Mouse (Mus musculus) lung, postnatal 0 days (tissue): ENCODE measurements at regions not wholly inside any gene's neighbourhood (a gene's known extent, or its start where the extent isn't known, plus 50 kb on each side); places are given as distances from the start of the nearest gene placed in this dataset.
A peak's percentile ranks its signal among the peaks of the same experiment; 100 is the strongest.

ENCODE experiments used
- ATAC-seq: fragments of 200-750 bp; cut with Nextera tagmentation; 2 replicates; pipeline ENCODE4 v1.8.0; 2017; ENCODE audit warnings: moderate library complexity
- DNase-seq: peaks from one replicate; pipeline ENCODE4 v3.0.0-alpha.2; 2016; ENCODE audit warnings: low spot score
- H3K27ac ChIP-seq: fragments of 300-500 bp; sonication (generic); 2 replicates; pipeline ENCODE4 v1.5.1; 2014; ENCODE audit warnings: antibody characterized with exemption, mild to moderate bottlenecking, low read length, mixed read lengths
- H3K27me3 ChIP-seq: fragments of 300-500 bp; sonication (generic); replicated peaks from 2 replicates; pipeline ENCODE4 v1.6.1; 2014; ENCODE audit warnings: low read length, mixed read lengths; ENCODE audit not compliant: insufficient read depth
- H3K36me3 ChIP-seq: fragments of 300-500 bp; sonication (generic); 2 replicates; pipeline ENCODE4 v1.6.1; 2014; ENCODE audit warnings: low read length, mixed read lengths; ENCODE audit not compliant: insufficient read depth
- H3K4me1 ChIP-seq: fragments of 300-500 bp; sonication (generic); 2 replicates; pipeline ENCODE4 v1.6.1; 2014; ENCODE audit warnings: antibody characterized with exemption, low read depth, low read length, mixed read lengths; ENCODE audit not compliant: insufficient read depth
- H3K4me2 ChIP-seq: fragments of 300-500 bp; sonication (generic); replicated peaks from 2 replicates; pipeline ENCODE4 v1.6.1; 2014; ENCODE audit warnings: low read depth, mild to moderate bottlenecking, low read length, moderate library complexity, mixed read lengths
- H3K4me3 ChIP-seq: fragments of 300-500 bp; sonication (generic); 2 replicates; pipeline ENCODE4 v1.5.1; 2014; ENCODE audit warnings: low read depth, low read length
- H3K9ac ChIP-seq: fragments of 300-500 bp; sonication (generic); replicated peaks from 2 replicates; pipeline ENCODE4 v1.6.1; 2014; ENCODE audit warnings: low read depth, mild to moderate bottlenecking
- H3K9me3 ChIP-seq: fragments of 300-500 bp; sonication (generic); 2 replicates; pipeline ENCODE4 v1.6.1; 2016; ENCODE audit warnings: low read length, mixed read lengths
- CTCF ChIP-seq: IDR thresholded peaks from 2 replicates; pipeline ENCODE4 v1.5.1; 2016; ENCODE audit warnings: antibody characterized with exemption, mild to moderate bottlenecking
- EP300 ChIP-seq: IDR thresholded peaks from 2 replicates; pipeline ENCODE4 v1.6.1; 2016; ENCODE audit warnings: antibody characterized with exemption, mild to moderate bottlenecking, control low read depth
- WGBS: fragments of 180-500 bp; shearing (Covaris S2); extraction: QIAGEN DNeasy Blood & Tissue Kit; methylation state at CpG from one replicate; pipeline ENCODE4 v1.1.7; 2014; 5-methylcytosine and 5-hydroxymethylcytosine counted together

DNA sequence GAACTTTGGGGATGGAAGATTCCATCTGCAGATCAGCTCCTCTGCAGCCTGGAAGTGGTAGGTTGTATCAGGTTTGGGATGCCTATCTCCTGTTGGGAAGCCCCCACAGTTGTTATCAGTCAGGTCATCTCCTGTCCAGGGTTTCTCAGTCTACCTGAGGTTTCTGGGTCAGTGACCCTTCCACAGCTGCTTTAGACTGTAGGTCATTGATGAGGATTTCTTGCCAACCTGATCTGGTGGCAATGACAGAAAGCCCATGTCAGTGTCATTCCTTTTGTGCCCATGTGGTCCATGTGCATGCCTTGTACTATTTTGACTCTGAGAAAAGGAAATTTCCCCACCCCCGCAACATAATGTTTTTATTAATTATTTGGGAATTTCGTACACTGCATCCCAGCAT, 64.8 kb upstream of the Rnf24 start:
- Histone ChIP-seq H3K36me3 (no peaks in the 10 kb centered on the region), H3K27me3 (no peaks in the 10 kb centered on the region)
- no peak for ATAC-seq

DNA sequence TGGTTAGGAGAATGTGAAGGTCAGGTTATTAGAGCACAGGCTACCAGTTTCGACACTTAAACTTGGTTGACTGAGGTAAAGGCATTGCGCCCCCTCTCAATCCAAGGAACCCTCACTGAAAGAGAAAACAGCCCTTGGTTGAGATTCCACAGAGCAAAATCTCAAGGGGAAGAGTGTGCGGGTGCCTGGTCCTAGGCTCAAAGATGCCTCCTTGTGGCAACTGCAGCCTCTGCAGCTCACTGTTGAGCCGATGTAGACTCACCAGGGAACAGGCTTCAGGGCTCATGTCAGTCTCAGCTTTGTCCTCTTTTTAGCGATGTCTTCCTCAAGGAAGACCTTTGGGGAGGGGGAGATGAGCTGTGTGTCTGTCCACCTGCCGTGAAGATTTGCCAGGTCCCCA, 63.8 kb upstream of the Rnf24 start:
- H3K4me1 ChIP-seq, result no peaks in the 10 kb centered on the region
- ATAC-seq (peak; percentile 74), DNase-seq (peak; percentile 75)
- no peaks in the 10 kb centered on the region for H3K36me3 ChIP-seq
- H3K9ac ChIP-seq, result no peak overlapping the region
- no peaks in the 10 kb centered on the region for H3K27me3 ChIP-seq
- no peak overlapping the region for H3K4me3 ChIP-seq
- TF ChIP-seq EP300, result no peak
- peak; percentile 90 for TF ChIP-seq CTCF
- no peak overlapping the region for H3K4me2 ChIP-seq
- 28% methylated on average over 6 of the region's 6 CpGs for WGBS
- no peak overlapping the region for H3K27ac ChIP-seq
- H3K9me3 ChIP-seq, result no peaks in the 10 kb centered on the region

More for the DNA sequence above, 64.8 kb upstream of the Rnf24 start:
- H3K27ac ChIP-seq, result no peak overlapping the region
- H3K9me3 ChIP-seq, result no peaks in the 10 kb centered on the region
- H3K4me3 ChIP-seq, result no peak overlapping the region
- H3K9ac ChIP-seq, result no peak overlapping the region
- H3K4me1 ChIP-seq, result no peaks in the 10 kb centered on the region
- WGBS, result 76% methylated on average over 2 of the region's 2 CpGs
- TF ChIP-seq EP300 (no peak), CTCF (no peak)
- no peak overlapping the region for H3K4me2 ChIP-seq
- DNase-seq, result no peak

DNA sequence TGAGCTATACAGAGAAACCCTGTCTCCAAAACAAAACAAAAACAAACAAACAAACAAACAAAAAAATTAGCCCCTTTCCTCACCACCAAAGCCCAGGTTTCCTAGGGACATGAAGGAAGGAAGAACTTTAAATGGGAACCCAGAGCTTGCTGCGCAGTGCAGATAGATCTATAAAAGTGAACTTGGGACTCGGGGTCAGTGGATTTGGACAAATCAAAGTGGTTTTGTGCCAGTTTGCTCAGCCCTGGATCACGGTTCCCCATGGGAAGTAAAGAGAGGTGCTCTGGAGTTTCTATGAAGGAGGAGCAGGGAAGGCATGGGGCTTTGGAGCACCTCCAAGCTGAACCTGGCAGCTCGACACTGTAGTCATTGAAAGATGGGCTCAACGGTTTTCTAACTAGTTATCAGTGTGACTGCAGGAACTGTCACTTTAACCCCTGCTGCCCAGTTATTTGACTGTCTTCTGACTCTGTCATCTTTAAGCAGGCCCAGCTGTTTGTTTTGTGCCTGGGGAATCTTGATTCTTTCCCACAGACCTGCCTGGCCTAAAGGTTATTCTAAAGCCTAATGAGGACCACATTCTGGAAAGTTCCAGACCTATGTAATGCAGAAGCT, 58.3 kb upstream of the Rnf24 start:
- H3K9ac ChIP-seq, result no peak overlapping the region
- WGBS, result 61% methylated on average over 5 of the region's 5 CpGs
- H3K4me3 ChIP-seq, result no peak overlapping the region

DNA sequence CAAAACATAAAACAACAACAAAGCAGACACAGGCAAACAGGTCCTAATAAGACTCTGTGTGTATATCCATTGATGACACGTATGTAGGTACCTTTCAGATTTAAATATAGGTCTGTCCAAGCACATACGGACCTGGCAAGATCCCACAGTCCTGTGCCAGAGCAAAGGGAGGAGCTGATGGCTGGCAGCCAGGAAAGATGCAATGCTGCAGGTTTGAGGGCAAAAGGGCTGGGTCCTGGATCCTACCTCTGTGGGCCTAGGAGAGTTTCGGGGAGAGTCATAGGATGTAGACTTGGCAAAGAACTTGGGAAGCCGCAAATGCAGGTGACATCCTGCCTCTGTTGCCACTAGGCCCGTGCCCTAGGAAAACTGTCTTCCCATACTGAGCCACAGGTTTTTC, 54.6 kb upstream of the Rnf24 start:
- ATAC-seq, result no peak
- WGBS, result 63% methylated on average over 5 of the region's 5 CpGs

More for the DNA sequence above, 58.3 kb upstream of the Rnf24 start:
- H3K4me1 ChIP-seq, result no peaks in the 10 kb centered on the region
- H3K36me3 ChIP-seq, result no peaks in the 10 kb centered on the region
- TF ChIP-seq CTCF, result no peak
- TF ChIP-seq EP300, result no peak
- H3K27me3 ChIP-seq, result no peaks in the 10 kb centered on the region
- no peaks in the 10 kb centered on the region for H3K9me3 ChIP-seq
- ATAC-seq (no peak), DNase-seq (no peak)
- no peak overlapping the region for H3K4me2 ChIP-seq
- no peak overlapping the region for H3K27ac ChIP-seq

DNA sequence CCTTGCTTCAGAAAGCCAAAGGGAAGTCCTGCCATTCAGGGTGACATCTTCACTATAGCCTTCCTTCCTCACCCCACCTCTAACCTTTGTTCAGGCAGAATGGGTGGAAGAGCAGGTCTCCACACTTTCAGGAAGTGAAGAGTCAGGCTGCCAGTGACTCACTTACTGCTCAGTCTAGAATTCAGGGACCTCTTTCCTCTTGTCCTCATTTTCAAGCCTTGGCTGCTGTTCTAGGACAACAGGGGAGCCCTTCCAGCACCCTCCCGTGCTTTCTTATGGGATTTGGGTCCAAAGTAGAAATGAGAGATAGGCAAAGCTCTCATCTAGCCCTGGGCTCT, 51.5 kb upstream of the Rnf24 start:
- H3K9me3 ChIP-seq, result no peaks in the 10 kb centered on the region
- H3K27me3 ChIP-seq, result no peaks in the 10 kb centered on the region
- no peak for TF ChIP-seq CTCF
- TF ChIP-seq EP300, result no peak
- H3K27ac ChIP-seq, result no peak overlapping the region
- ATAC-seq, result no peak
- no peaks in the 10 kb centered on the region for H3K36me3 ChIP-seq
- 47% methylated on average over 1 of the region's 1 CpGs for WGBS
- no peak for DNase-seq
- no peak overlapping the region for H3K9ac ChIP-seq
- H3K4me2 ChIP-seq, result no peak overlapping the region
- H3K4me3 ChIP-seq, result no peak overlapping the region
- H3K4me1 ChIP-seq, result no peaks in the 10 kb centered on the region

More for the DNA sequence above, 54.6 kb upstream of the Rnf24 start:
- Histone ChIP-seq H3K9me3 (no peaks in the 10 kb centered on the region), H3K36me3 (no peaks in the 10 kb centered on the region), H3K9ac (no peak overlapping the region), H3K4me2 (no peak overlapping the region), H3K4me1 (no peaks in the 10 kb centered on the region), H3K27me3 (no peaks in the 10 kb centered on the region), H3K27ac (no peak overlapping the region), H3K4me3 (no peak overlapping the region)
- TF ChIP-seq CTCF, result no peak
- DNase-seq, result no peak

DNA sequence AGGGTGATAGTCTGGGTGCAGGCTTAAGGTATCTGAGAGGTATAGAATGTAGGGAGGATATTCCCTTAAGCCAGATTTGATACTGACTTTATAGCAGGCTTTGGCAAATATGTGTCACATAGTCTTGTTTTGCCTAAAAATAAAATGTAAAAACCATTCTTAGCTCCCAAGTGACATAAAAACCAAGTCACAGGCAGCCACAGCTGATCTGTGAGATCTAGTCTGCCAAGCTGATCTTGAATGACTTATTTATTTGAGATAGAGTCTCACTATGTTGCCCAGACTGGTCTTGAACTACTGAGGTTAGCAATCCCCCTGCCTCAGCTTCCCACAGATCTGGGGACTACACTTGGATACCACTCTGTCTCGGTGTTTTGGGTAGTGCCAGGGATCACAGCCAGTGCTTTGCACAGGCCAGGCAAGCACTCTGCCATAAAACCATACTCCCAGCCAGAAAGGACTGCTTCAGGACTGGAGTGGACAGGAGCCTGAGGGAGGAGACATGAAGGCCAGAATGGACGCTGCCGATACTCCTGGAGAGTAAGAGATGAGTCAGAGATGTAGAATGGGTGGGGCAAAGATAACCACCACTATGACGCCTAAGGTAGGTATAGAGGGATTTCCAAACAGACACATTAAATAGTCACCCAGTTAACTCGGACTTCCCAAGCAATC, 51.0 kb upstream of the Rnf24 start:
- Histone ChIP-seq H3K36me3 (no peaks in the 10 kb centered on the region), H3K27me3 (no peaks in the 10 kb centered on the region), H3K4me1 (no peaks in the 10 kb centered on the region), H3K9me3 (no peaks in the 10 kb centered on the region), H3K27ac (no peak overlapping the region), H3K4me3 (no peak overlapping the region), H3K4me2 (no peak overlapping the region), H3K9ac (no peak overlapping the region)
- DNase-seq (no peak), ATAC-seq (no peak)
- TF ChIP-seq CTCF (no peak), EP300 (no peak)
- WGBS, result 59% methylated on average over 5 of the region's 5 CpGs
